Mouse (Mus musculus) hindbrain, embryonic 13.5 days (tissue): ENCODE data around the gene Traf3. TPM values are rescaled to one million over a fixed set of nuclear protein-coding genes. Genes with fewer than 3 reads are reported as not detected.
A peak's percentile ranks its signal among the peaks of the same experiment; 100 is the strongest.

ENCODE experiments used
- ATAC-seq: fragments of 200-750 bp; cut with Nextera tagmentation; 2 replicates; pipeline ENCODE4 v1.8.0; 2017; ENCODE audit warnings: moderate TSS enrichment; ENCODE audit not compliant: low FRiP score
- H3K27ac ChIP-seq: fragments of 300-500 bp; sonication (generic); 2 replicates; pipeline ENCODE4 v1.5.1; 2015; ENCODE audit warnings: inconsistent platforms, mild to moderate bottlenecking, moderate library complexity
- H3K27me3 ChIP-seq: fragments of 300-500 bp; sonication (generic); 2 replicates; pipeline ENCODE4 v1.6.1; 2015; ENCODE audit warnings: mild to moderate bottlenecking, inconsistent platforms
- H3K36me3 ChIP-seq: fragments of 300-500 bp; sonication (generic); 2 replicates; pipeline ENCODE4 v1.6.1; 2015; ENCODE audit warnings: mild to moderate bottlenecking, inconsistent platforms
- H3K4me1 ChIP-seq: fragments of 300-500 bp; sonication (generic); replicated peaks from 2 replicates; pipeline ENCODE4 v1.6.1; 2015; ENCODE audit warnings: inconsistent platforms
- H3K4me2 ChIP-seq: fragments of 300-500 bp; sonication (generic); 2 replicates; pipeline ENCODE4 v1.6.1; 2015; ENCODE audit warnings: inconsistent platforms, mild to moderate bottlenecking, moderate library complexity
- H3K4me3 ChIP-seq: fragments of 300-500 bp; sonication (generic); 2 replicates; pipeline ENCODE4 v1.5.1; 2015; ENCODE audit warnings: mild to moderate bottlenecking, inconsistent platforms
- H3K9ac ChIP-seq: fragments of 300-500 bp; sonication (generic); 2 replicates; pipeline ENCODE4 v1.6.1; 2015; ENCODE audit warnings: mild to moderate bottlenecking, inconsistent platforms
- H3K9me3 ChIP-seq: fragments of 300-500 bp; sonication (generic); 2 replicates; pipeline ENCODE4 v1.6.1; 2016; ENCODE audit warnings: inconsistent platforms
- WGBS: fragments of 180-500 bp; shearing (Covaris S2); methylation state at CpG from one replicate; pipeline ENCODE4 v1.1.7; 2015; 5-methylcytosine and 5-hydroxymethylcytosine counted together
- polyA plus RNA-seq: library from polyadenylated mRNA; unstranded; fragments of >200 nt; fragmentation: Nextera tagmentation; extraction: Ambion mirVana; gene quantifications from 2 replicates; pipeline ENCODE4 v1.2.1, GENCODE M21; 2015

The Traf3 gene
- polyA plus RNA-seq, 1 experiment from 2014 or later, result 15.6 TPM

- no peaks in the 10 kb centered on the region for H3K36me3 ChIP-seq
- peaks cover 18% of the 10 kb centered on the region; the same call in 1 of the 2 replicates for H3K4me1 ChIP-seq
- H3K9me3 ChIP-seq, result no peaks in the 10 kb centered on the region
- no peak overlapping the region for H3K4me2 ChIP-seq
- no peaks in the 10 kb centered on the region for H3K27me3 ChIP-seq
- no peak overlapping the region for H3K9ac ChIP-seq
- H3K27ac ChIP-seq, result no peak overlapping the region
- 94% methylated on average over 6 of the region's 6 CpGs for WGBS
- no peak for ATAC-seq
- H3K4me3 ChIP-seq, result no peak overlapping the region
Observed at GRCm38 (mm10) chr12:111182378-111182777, 16.2 kb downstream of the Traf3 start.

GRCm38 (mm10) chr12:111184476-111184875 is 18.3 kb downstream of the Traf3 start, which contains the start of gene 4930595D18Rik:
Gene 4930595D18Rik, minus strand, starts transcription at chr12:111184491.
- H3K36me3 ChIP-seq, result no peaks in the 10 kb centered on the region
- no peak for ATAC-seq
- peaks cover 18% of the 10 kb centered on the region; the same call in 1 of the 2 replicates for H3K4me1 ChIP-seq
- WGBS, result 77% methylated on average over 5 of the region's 5 CpGs
- H3K9me3 ChIP-seq, result no peaks in the 10 kb centered on the region
- H3K4me2 ChIP-seq, result no peak within 1 kb of the TSS
- no peaks in the 10 kb centered on the region for H3K27me3 ChIP-seq
- H3K4me3 ChIP-seq, result no peak within 1 kb of the TSS
- H3K9ac ChIP-seq, result no peak within 1 kb of the TSS
- no peak within 1 kb of the TSS for H3K27ac ChIP-seq

- no peak for ATAC-seq
- Histone ChIP-seq H3K9me3 (no peaks in the 10 kb centered on the region), H3K4me3 (no peak overlapping the region), H3K27ac (no peak overlapping the region), H3K9ac (no peak overlapping the region), H3K36me3 (no peaks in the 10 kb centered on the region), H3K4me1 (peaks cover 25% of the 10 kb centered on the region), H3K4me2 (no peak overlapping the region), H3K27me3 (no peaks in the 10 kb centered on the region)
- WGBS, result 95% methylated on average over 3 of the region's 3 CpGs
Observed at GRCm38 (mm10) chr12:111186986-111187385, 20.8 kb downstream of the Traf3 start.

GRCm38 (mm10) chr12:111188295-111188694 is 22.1 kb downstream of the Traf3 start:
- no peak for ATAC-seq
- H3K27me3 ChIP-seq, result no peaks in the 10 kb centered on the region
- 95% methylated on average over 4 of the region's 4 CpGs for WGBS
- H3K27ac ChIP-seq, result no peak overlapping the region
- no peaks in the 10 kb centered on the region for H3K9me3 ChIP-seq
- H3K4me2 ChIP-seq, result no peak overlapping the region
- H3K4me1 ChIP-seq, result peaks cover 33% of the 10 kb centered on the region
- no peak overlapping the region for H3K4me3 ChIP-seq
- no peak overlapping the region for H3K9ac ChIP-seq
- no peaks in the 10 kb centered on the region for H3K36me3 ChIP-seq

GRCm38 (mm10) chr12:111190355-111190754 is 24.2 kb downstream of the Traf3 start:
- H3K27ac ChIP-seq, result no peak overlapping the region
- H3K27me3 ChIP-seq, result no peaks in the 10 kb centered on the region
- no peak overlapping the region for H3K4me2 ChIP-seq
- WGBS, result 87% methylated on average over 5 of the region's 5 CpGs
- H3K9ac ChIP-seq, result no peak overlapping the region
- H3K36me3 ChIP-seq, result no peaks in the 10 kb centered on the region
- no peak for ATAC-seq
- no peak overlapping the region for H3K4me3 ChIP-seq
- H3K4me1 ChIP-seq, result peaks cover 33% of the 10 kb centered on the region
- no peaks in the 10 kb centered on the region for H3K9me3 ChIP-seq

- Histone ChIP-seq H3K27ac (no peak overlapping the region), H3K4me2 (no peak overlapping the region), H3K4me3 (no peak overlapping the region), H3K36me3 (no peaks in the 10 kb centered on the region), H3K9me3 (no peaks in the 10 kb centered on the region), H3K27me3 (no peaks in the 10 kb centered on the region), H3K9ac (no peak overlapping the region; the same call in 1 of the 2 replicates), H3K4me1 (peaks cover 28% of the 10 kb centered on the region)
- WGBS, result 40% methylated on average over 2 of the region's 2 CpGs
- no peak for ATAC-seq
Observed at GRCm38 (mm10) chr12:111190891-111191290, 24.7 kb downstream of the Traf3 start.

GRCm38 (mm10) chr12:111192777-111193176 is 26.6 kb downstream of the Traf3 start:
- no peak overlapping the region for H3K9ac ChIP-seq
- peaks cover 24% of the 10 kb centered on the region for H3K4me1 ChIP-seq
- WGBS, result 71% methylated on average over 6 of the region's 6 CpGs
- no peaks in the 10 kb centered on the region for H3K27me3 ChIP-seq
- H3K27ac ChIP-seq, result no peak overlapping the region
- H3K9me3 ChIP-seq, result no peaks in the 10 kb centered on the region
- ATAC-seq, result no peak
- no peak overlapping the region for H3K4me2 ChIP-seq
- no peaks in the 10 kb centered on the region for H3K36me3 ChIP-seq
- no peak overlapping the region for H3K4me3 ChIP-seq

- no peak overlapping the region for H3K4me2 ChIP-seq
- ATAC-seq, result no peak
- H3K27me3 ChIP-seq, result no peaks in the 10 kb centered on the region
- H3K4me1 ChIP-seq, result peaks cover 24% of the 10 kb centered on the region
- no peak overlapping the region for H3K4me3 ChIP-seq
- H3K9me3 ChIP-seq, result no peaks in the 10 kb centered on the region
- H3K27ac ChIP-seq, result 0 out of 2 replicates have a peak overlapping the region, but pooled peaks have one; percentile 44
- H3K36me3 ChIP-seq, result no peaks in the 10 kb centered on the region
- 76% methylated on average over 9 of the region's 9 CpGs for WGBS
- H3K9ac ChIP-seq, result 0 out of 2 replicates have a peak overlapping the region, but pooled peaks have one; percentile 36
Observed at GRCm38 (mm10) chr12:111193331-111193730, 27.2 kb downstream of the Traf3 start.

- Histone ChIP-seq H3K4me3 (no peak overlapping the region), H3K4me1 (peaks cover 17% of the 10 kb centered on the region), H3K4me2 (no peak overlapping the region), H3K9ac (no peak overlapping the region), H3K27ac (no peak overlapping the region), H3K9me3 (no peaks in the 10 kb centered on the region), H3K27me3 (no peaks in the 10 kb centered on the region), H3K36me3 (0 out of 2 replicates have a peak, but pooled peaks cover 3% of the 10 kb centered on the region)
- ATAC-seq, result no peak
- 91% methylated on average over 4 of the region's 4 CpGs for WGBS
Observed at GRCm38 (mm10) chr12:111196548-111196947, 30.4 kb downstream of the Traf3 start.

- 0 out of 2 replicates have a peak, but pooled peaks cover 3% of the 10 kb centered on the region for H3K36me3 ChIP-seq
- peak overlapping the region; percentile 36 for H3K27ac ChIP-seq
- H3K4me1 ChIP-seq, result peaks cover 23% of the 10 kb centered on the region
- 0 out of 2 replicates have a peak overlapping the region, but pooled peaks have one; percentile 2 for H3K4me2 ChIP-seq
- H3K27me3 ChIP-seq, result no peaks in the 10 kb centered on the region
- no peak for ATAC-seq
- 61% methylated on average over 10 of the region's 10 CpGs for WGBS
- no peak overlapping the region for H3K4me3 ChIP-seq
- H3K9ac ChIP-seq, result no peak overlapping the region
- no peaks in the 10 kb centered on the region for H3K9me3 ChIP-seq
Observed at GRCm38 (mm10) chr12:111203076-111203475, 36.9 kb downstream of the Traf3 start.

- Histone ChIP-seq H3K4me2 (no peak overlapping the region), H3K4me3 (no peak overlapping the region), H3K9ac (no peak overlapping the region), H3K4me1 (peaks cover 23% of the 10 kb centered on the region), H3K27ac (peak overlapping the region; percentile 52), H3K27me3 (no peaks in the 10 kb centered on the region), H3K9me3 (no peaks in the 10 kb centered on the region), H3K36me3 (0 out of 2 replicates have a peak, but pooled peaks cover 7% of the 10 kb centered on the region)
- WGBS, result 41% methylated on average over 3 of the region's 3 CpGs
- no peak for ATAC-seq
Observed at GRCm38 (mm10) chr12:111203945-111204344, 37.8 kb downstream of the Traf3 start.

- 83% methylated on average over 3 of the region's 3 CpGs for WGBS
Observed at GRCm38 (mm10) chr12:111207641-111208040, 41.5 kb downstream of the Traf3 start.

GRCm38 (mm10) chr12:111211729-111212128 is 45.6 kb downstream of the Traf3 start:
- H3K27me3 ChIP-seq, result no peaks in the 10 kb centered on the region
- no peaks in the 10 kb centered on the region for H3K4me1 ChIP-seq
- WGBS, result 78% methylated on average over 5 of the region's 5 CpGs
- H3K36me3 ChIP-seq, result 0 out of 2 replicates have a peak, but pooled peaks cover 4% of the 10 kb centered on the region
- no peaks in the 10 kb centered on the region for H3K9me3 ChIP-seq
- ATAC-seq, result no peak
- no peak overlapping the region for H3K27ac ChIP-seq
- H3K9ac ChIP-seq, result no peak overlapping the region
- H3K4me3 ChIP-seq, result no peak overlapping the region
- no peak overlapping the region for H3K4me2 ChIP-seq

More at GRCm38 (mm10) chr12:111207641-111208040, 41.5 kb downstream of the Traf3 start:
- Histone ChIP-seq H3K9ac (no peak overlapping the region), H3K27ac (no peak overlapping the region), H3K4me3 (no peak overlapping the region), H3K4me2 (no peak overlapping the region), H3K36me3 (0 out of 2 replicates have a peak, but pooled peaks cover 4% of the 10 kb centered on the region), H3K27me3 (no peaks in the 10 kb centered on the region), H3K9me3 (no peaks in the 10 kb centered on the region), H3K4me1 (peaks cover 17% of the 10 kb centered on the region)
- ATAC-seq, result no peak
